In the genomic region with DNA sequence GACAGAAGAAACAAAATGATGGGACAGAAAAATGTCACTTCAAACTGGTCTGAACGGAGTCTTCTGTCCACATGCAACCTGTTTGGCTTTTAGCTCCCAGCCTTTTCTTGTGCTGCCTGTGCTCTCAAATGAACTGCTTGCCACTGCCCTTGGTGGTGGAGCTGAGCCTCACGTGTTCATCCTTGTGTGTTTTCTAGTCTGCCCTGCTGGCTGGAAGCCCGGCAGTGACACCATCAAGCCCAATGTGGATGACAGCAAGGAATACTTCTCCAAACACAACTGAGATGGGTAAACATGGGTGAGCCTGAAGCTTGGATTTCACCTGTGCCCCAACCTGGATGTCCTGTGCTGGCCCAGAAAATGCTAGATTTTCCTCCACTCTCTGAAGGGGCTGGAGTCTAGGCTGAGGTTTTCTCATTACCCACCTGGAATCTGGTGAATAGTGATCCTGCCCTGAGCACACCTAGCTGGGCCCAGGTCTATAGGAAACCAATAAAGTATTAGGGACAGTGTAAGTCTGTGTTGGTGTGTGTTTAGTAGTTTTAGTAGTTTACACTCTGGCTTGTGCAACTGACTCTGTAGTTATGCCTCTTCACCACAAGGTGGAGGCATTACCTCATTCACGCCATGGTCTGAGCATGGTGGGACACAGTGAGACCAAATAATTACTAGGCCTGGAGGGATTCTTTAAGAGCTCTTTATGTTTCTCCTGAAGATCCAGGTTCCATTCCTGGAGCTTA, we compare ENCODE assay signal across 9 mouse cellular contexts. TPM values are rescaled to one million over a fixed set of nuclear protein-coding genes. Genes with fewer than 3 reads are reported as not detected.
DNase-seq lines count a peak whose midpoint lies in the region; ATAC-seq and TF ChIP-seq lines count a peak whose summit lies in the region.
"Had no signal": no experiment of that assay in that cellular context is flagged by ENCODE, and none has a peak within 500 bp of the region (broad histone marks: within the 10 kb centered on the region; RNA-seq: fewer than 3 reads in every experiment).

No protein-coding gene starts in this region.

- peaks cover 18% of the 10 kb centered on the region for H3K27me3 ChIP-seq in midbrain, embryonic 14.5 days (ENCODE audit: control insufficient read depth, insufficient read depth, low read length)
- peaks cover 13% of the 10 kb centered on the region for H3K27me3 ChIP-seq in midbrain, embryonic 15.5 days (replicated peaks)
- H3K27me3 ChIP-seq in kidney, adult 2 months (replicated peaks; ENCODE audit: control insufficient read depth, insufficient read depth, low read length) = no peaks in the 10 kb centered on the region
- peaks cover 5% of the 10 kb centered on the region for H3K27me3 ChIP-seq in lung, embryonic 14.5 days (ENCODE audit: insufficient read depth, low read length)

- TF ChIP-seq CTCF in kidney, adult 2 months (conservative IDR thresholded peaks at IDR 0.05; ENCODE audit: insufficient read depth, insufficient read length, low read depth, low read length) = peak; percentile 91
- TF ChIP-seq CTCF in lung, embryonic 14.5 days (IDR thresholded peaks at IDR 0.05; ENCODE audit: low read depth) = peak; percentile 95

- H3K4me3 ChIP-seq in midbrain, embryonic 14.5 days (replicated peaks; ENCODE audit: low read depth, low read length) = no peak overlapping the region
- H3K4me3 ChIP-seq in midbrain, embryonic 15.5 days = no peak overlapping the region
- no peak overlapping the region for H3K4me3 ChIP-seq in kidney, adult 2 months (ENCODE audit: insufficient read depth, low read depth, low read length)
- no peak overlapping the region for H3K4me3 ChIP-seq in lung, embryonic 14.5 days (ENCODE audit: low read depth, low read length)
- H3K4me3 ChIP-seq: neural tube, embryonic 13.5 days had no signal

- H3K9me3 ChIP-seq in midbrain, embryonic 14.5 days (ENCODE audit: control insufficient read depth, low read length) = no peaks in the 10 kb centered on the region
- no peaks in the 10 kb centered on the region for H3K9me3 ChIP-seq in midbrain, embryonic 15.5 days
- no peaks in the 10 kb centered on the region for H3K9me3 ChIP-seq in lung, embryonic 14.5 days (ENCODE audit: low read depth, low read length)
- H3K9me3 ChIP-seq: neural tube, embryonic 13.5 days had no signal

- ATAC-seq in midbrain, embryonic 14.5 days (ENCODE audit: low FRiP score, low TSS enrichment) = no peak
- no peak for ATAC-seq in midbrain, embryonic 15.5 days (replicated peaks)
- 0 out of 2 replicates have a peak, but pooled peaks have one; percentile 6 for ATAC-seq in lung, embryonic 14.5 days (ENCODE audit: insufficient read depth)
- no peak for ATAC-seq in megakaryocyte-erythroid progenitor cell, adult 5-6 weeks (replicated peaks; ENCODE audit: low FRiP score, low TSS enrichment, poor library complexity, severe bottlenecking)

- TF ChIP-seq POLR2A in kidney, adult 2 months (IDR thresholded peaks at IDR 0.05; ENCODE audit: low read depth, low read length) = no peak

- 62% methylated on average over 4 of the region's 4 CpGs for WGBS in midbrain, embryonic 14.5 days
- WGBS in midbrain, embryonic 15.5 days = 62% methylated on average over 4 of the region's 4 CpGs
- WGBS in kidney, adult 2 months = 44% methylated on average over 4 of the region's 4 CpGs
- 60% methylated on average over 4 of the region's 4 CpGs for WGBS in lung, embryonic 14.5 days

- H3K4me2 ChIP-seq in midbrain, embryonic 14.5 days (ENCODE audit: low read length) = no peak overlapping the region
- no peak overlapping the region for H3K4me2 ChIP-seq in midbrain, embryonic 15.5 days
- peak overlapping the region; percentile 29; the same call in 1 of the 2 replicates for H3K4me2 ChIP-seq in lung, embryonic 14.5 days
- H3K4me2 ChIP-seq: neural tube, embryonic 13.5 days had no signal

- H3K9ac ChIP-seq in midbrain, embryonic 14.5 days (replicated peaks; ENCODE audit: low read length) = no peak overlapping the region
- no peak overlapping the region for H3K9ac ChIP-seq in midbrain, embryonic 15.5 days
- no peak overlapping the region for H3K9ac ChIP-seq in lung, embryonic 14.5 days
- H3K9ac ChIP-seq: neural tube, embryonic 13.5 days had no signal

- peaks cover 44% of the 10 kb centered on the region for H3K36me3 ChIP-seq in midbrain, embryonic 14.5 days (ENCODE audit: control insufficient read depth, insufficient read depth, low read length)
- peaks cover 22% of the 10 kb centered on the region for H3K36me3 ChIP-seq in midbrain, embryonic 15.5 days (replicated peaks)
- no peaks in the 10 kb centered on the region for H3K36me3 ChIP-seq in kidney, adult 2 months (ENCODE audit: control insufficient read depth, insufficient read depth, low read length)
- H3K36me3 ChIP-seq in lung, embryonic 14.5 days (ENCODE audit: insufficient read depth) = peaks cover 47% of the 10 kb centered on the region

- no peak overlapping the region for H3K27ac ChIP-seq in midbrain, embryonic 14.5 days (replicated peaks; ENCODE audit: low read depth, low read length)
- H3K27ac ChIP-seq in midbrain, embryonic 15.5 days = no peak overlapping the region
- H3K27ac ChIP-seq in kidney, adult 2 months (ENCODE audit: insufficient read depth, low read depth, low read length) = no peak overlapping the region
- H3K27ac ChIP-seq in lung, embryonic 14.5 days (ENCODE audit: low read depth) = no peak overlapping the region
- H3K27ac ChIP-seq: neural tube, embryonic 13.5 days had no signal

- DNase-seq in midbrain, embryonic 14.5 days = peak; percentile 83
- peak; percentile 81 for DNase-seq in ZHBTc4 (ENCODE audit: low read depth, low spot score)
- peak; percentile 84 for DNase-seq in embryo, embryonic 10 days (ENCODE audit: low spot score)
- peak; percentile 74 for DNase-seq in kidney, adult 2 months
- peak; percentile 89 for DNase-seq in lung, embryonic 14.5 days
- peak; percentile 70 for DNase-seq in thymus, postnatal 0 days (ENCODE audit: low spot score)

- H3K4me1 ChIP-seq in midbrain, embryonic 14.5 days (ENCODE audit: control insufficient read depth, insufficient read depth, low read length) = peaks cover 42% of the 10 kb centered on the region
- H3K4me1 ChIP-seq in midbrain, embryonic 15.5 days = peaks cover 61% of the 10 kb centered on the region
- H3K4me1 ChIP-seq in kidney, adult 2 months (ENCODE audit: control insufficient read depth, insufficient read depth, low read length) = peaks cover 20% of the 10 kb centered on the region; the same call in 1 of the 2 replicates
- peaks cover 9% of the 10 kb centered on the region for H3K4me1 ChIP-seq in lung, embryonic 14.5 days (ENCODE audit: insufficient read depth)

RNA-seq across cellular contexts. Expression of gene Rnaseh2a, which starts 4.4 kb away (rescaled TPM):
- polyA plus RNA-seq in midbrain, embryonic 14.5 days (2014; fragmentation: Nextera tagmentation; extraction: Ambion mirVana) = 51.7 and 54.4 TPM in 2 replicates
- 54.2 and 54.7 TPM in 2 replicates for polyA plus RNA-seq in midbrain, embryonic 15.5 days (2015; fragmentation: Nextera tagmentation; extraction: Ambion mirVana)
- polyA plus RNA-seq in kidney, adult 2 months (2012; rRNA removed) = 29.4 and 34.4 TPM in 2 replicates
- 117 and 121 TPM in 2 replicates for polyA plus RNA-seq in lung, embryonic 14.5 days (2014; fragmentation: Nextera tagmentation; extraction: Ambion mirVana)
- polyA plus RNA-seq in thymus, postnatal 0 days (2015; fragmentation: Nextera tagmentation; extraction: Ambion mirVana) = 150 TPM in 2 replicates
- 198 and 202 TPM in 2 replicates for total RNA-seq in megakaryocyte-erythroid progenitor cell, adult 5-6 weeks (2014; fragmentation: Nextera tagmentation)
- total RNA-seq in megakaryocyte-erythroid progenitor cell, adult 5-6 weeks (2017) = 119 and 151 TPM in 2 replicates

RNA-seq across cellular contexts. Expression of gene Junb, which starts 4.5 kb away (rescaled TPM):
- polyA plus RNA-seq in midbrain, embryonic 14.5 days (2014; fragmentation: Nextera tagmentation; extraction: Ambion mirVana) = 4.3 and 5.7 TPM in 2 replicates
- 5.5 and 6.8 TPM in 2 replicates for polyA plus RNA-seq in midbrain, embryonic 15.5 days (2015; fragmentation: Nextera tagmentation; extraction: Ambion mirVana)
- 19.2 and 20.9 TPM in 2 replicates for polyA plus RNA-seq in kidney, adult 2 months (2012; rRNA removed)
- 12.8 and 15.4 TPM in 2 replicates for polyA plus RNA-seq in lung, embryonic 14.5 days (2014; fragmentation: Nextera tagmentation; extraction: Ambion mirVana)
- polyA plus RNA-seq in thymus, postnatal 0 days (2015; fragmentation: Nextera tagmentation; extraction: Ambion mirVana) = 71.2 and 71.6 TPM in 2 replicates
- 4.1 and 8.0 TPM in 2 replicates for total RNA-seq in megakaryocyte-erythroid progenitor cell, adult 5-6 weeks (2014; fragmentation: Nextera tagmentation)
- 57.8 and 74.2 TPM in 2 replicates for total RNA-seq in megakaryocyte-erythroid progenitor cell, adult 5-6 weeks (2017)

RNA-seq across cellular contexts. Expression of gene Prdx2, which starts 4.6 kb away (rescaled TPM):
- 1,531 and 1,588 TPM in 2 replicates for polyA plus RNA-seq in midbrain, embryonic 14.5 days (2014; fragmentation: Nextera tagmentation; extraction: Ambion mirVana)
- polyA plus RNA-seq in midbrain, embryonic 15.5 days (2015; fragmentation: Nextera tagmentation; extraction: Ambion mirVana) = 1,276 and 1,344 TPM in 2 replicates
- polyA plus RNA-seq in kidney, adult 2 months (2012; rRNA removed) = 304 and 376 TPM in 2 replicates
- 819 and 843 TPM in 2 replicates for polyA plus RNA-seq in lung, embryonic 14.5 days (2014; fragmentation: Nextera tagmentation; extraction: Ambion mirVana)
- polyA plus RNA-seq in thymus, postnatal 0 days (2015; fragmentation: Nextera tagmentation; extraction: Ambion mirVana) = 450 and 476 TPM in 2 replicates
- total RNA-seq in megakaryocyte-erythroid progenitor cell, adult 5-6 weeks (2014; fragmentation: Nextera tagmentation) = 898 and 1,004 TPM in 2 replicates
- 1,011 and 1,021 TPM in 2 replicates for total RNA-seq in megakaryocyte-erythroid progenitor cell, adult 5-6 weeks (2017)

RNA-seq across cellular contexts. Expression of gene Gm49661, which starts 4.7 kb away (rescaled TPM):
- not detected in 2 replicates for polyA plus RNA-seq in midbrain, embryonic 14.5 days (2014; fragmentation: Nextera tagmentation; extraction: Ambion mirVana)
- not detected in 2 replicates for polyA plus RNA-seq in midbrain, embryonic 15.5 days (2015; fragmentation: Nextera tagmentation; extraction: Ambion mirVana)
- not detected in 2 replicates for polyA plus RNA-seq in kidney, adult 2 months (2012; rRNA removed)
- polyA plus RNA-seq in lung, embryonic 14.5 days (2014; fragmentation: Nextera tagmentation; extraction: Ambion mirVana) = not detected in 2 replicates
- polyA plus RNA-seq in thymus, postnatal 0 days (2015; fragmentation: Nextera tagmentation; extraction: Ambion mirVana) = not detected in 2 replicates
- not detected in 2 replicates for total RNA-seq in megakaryocyte-erythroid progenitor cell, adult 5-6 weeks (2014; fragmentation: Nextera tagmentation)
- not detected in 2 replicates for total RNA-seq in megakaryocyte-erythroid progenitor cell, adult 5-6 weeks (2017)
- polyA plus RNA-seq: neural tube, embryonic 13.5 days had no signal

RNA-seq across cellular contexts. Expression of gene Hook2, which starts 16.4 kb away (rescaled TPM):
- polyA plus RNA-seq in midbrain, embryonic 14.5 days (2014; fragmentation: Nextera tagmentation; extraction: Ambion mirVana) = 25.8 and 31.4 TPM in 2 replicates
- polyA plus RNA-seq in midbrain, embryonic 15.5 days (2015; fragmentation: Nextera tagmentation; extraction: Ambion mirVana) = 38.9 and 41.1 TPM in 2 replicates
- 34.5 and 34.6 TPM in 2 replicates for polyA plus RNA-seq in kidney, adult 2 months (2012; rRNA removed)
- 15.2 and 18.0 TPM in 2 replicates for polyA plus RNA-seq in lung, embryonic 14.5 days (2014; fragmentation: Nextera tagmentation; extraction: Ambion mirVana)
- polyA plus RNA-seq in thymus, postnatal 0 days (2015; fragmentation: Nextera tagmentation; extraction: Ambion mirVana) = 14.9 and 16.0 TPM in 2 replicates
- total RNA-seq in megakaryocyte-erythroid progenitor cell, adult 5-6 weeks (2014; fragmentation: Nextera tagmentation) = 7.7 and 9.6 TPM in 2 replicates
- total RNA-seq in megakaryocyte-erythroid progenitor cell, adult 5-6 weeks (2017) = 11.0 and 19.9 TPM in 2 replicates
